Mouse (Mus musculus) liver, adult 2 months (tissue): ENCODE data around the gene Heg1.

Source experiments
- CTCF ChIP-seq: fragments of 200-500 bp; IDR thresholded peaks from 2 replicates; pipeline ENCODE4 v1.5.1; 2011; ENCODE audit warnings: low read depth, low read length, control low read depth
- POLR2A ChIP-seq: fragments of 200-500 bp; IDR thresholded peaks from 2 replicates; pipeline ENCODE4 v1.6.1; 2011; ENCODE audit warnings: low read length, control low read depth; ENCODE audit not compliant: insufficient read depth; ENCODE audit errors: extremely low read depth

DNA sequence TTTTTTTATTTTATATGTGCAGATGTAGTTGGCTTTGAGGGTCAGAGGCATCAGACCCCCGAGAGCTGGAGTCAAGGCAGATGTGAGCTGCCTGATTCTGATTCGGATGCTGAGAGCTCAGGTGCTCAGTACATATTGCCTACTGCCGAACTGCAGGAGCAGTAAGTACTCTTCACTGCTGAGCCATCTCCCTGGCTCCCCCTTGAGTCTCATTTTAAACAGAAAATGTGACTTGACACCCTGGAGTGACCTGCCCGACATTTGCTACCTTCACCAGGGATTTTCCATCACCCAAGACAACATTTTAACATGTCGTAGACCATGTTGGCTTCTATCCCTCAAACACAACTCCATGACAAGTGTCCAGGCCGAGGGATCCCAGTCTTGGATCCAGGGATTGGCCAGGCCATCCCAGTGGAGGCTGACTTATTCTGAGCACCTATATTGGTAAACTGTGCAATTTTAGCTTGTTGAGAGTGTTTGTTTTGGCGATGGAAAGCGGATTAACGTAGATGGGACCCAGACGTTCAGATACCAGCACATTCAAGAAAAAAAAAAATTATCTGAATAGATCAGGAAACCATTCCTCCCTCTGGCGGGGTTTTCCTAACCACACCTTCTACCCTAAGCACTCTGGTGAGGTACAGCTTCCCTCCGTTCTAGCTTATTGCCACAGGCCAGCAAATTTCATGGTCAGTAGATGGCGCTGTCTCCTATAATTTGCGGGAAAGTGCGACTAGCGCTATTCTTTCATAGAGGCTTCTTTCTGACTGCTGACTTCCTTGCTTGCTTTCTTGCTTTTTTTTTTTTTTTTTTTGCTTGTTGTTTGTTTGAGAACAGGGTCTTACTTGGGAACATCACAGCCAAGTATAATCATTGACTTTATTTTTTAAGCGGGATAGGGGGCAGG, 136.4 kb downstream of the Heg1 start:
- peak; percentile 67 for TF ChIP-seq CTCF
- no peak for TF ChIP-seq POLR2A
